In the genomic region with DNA sequence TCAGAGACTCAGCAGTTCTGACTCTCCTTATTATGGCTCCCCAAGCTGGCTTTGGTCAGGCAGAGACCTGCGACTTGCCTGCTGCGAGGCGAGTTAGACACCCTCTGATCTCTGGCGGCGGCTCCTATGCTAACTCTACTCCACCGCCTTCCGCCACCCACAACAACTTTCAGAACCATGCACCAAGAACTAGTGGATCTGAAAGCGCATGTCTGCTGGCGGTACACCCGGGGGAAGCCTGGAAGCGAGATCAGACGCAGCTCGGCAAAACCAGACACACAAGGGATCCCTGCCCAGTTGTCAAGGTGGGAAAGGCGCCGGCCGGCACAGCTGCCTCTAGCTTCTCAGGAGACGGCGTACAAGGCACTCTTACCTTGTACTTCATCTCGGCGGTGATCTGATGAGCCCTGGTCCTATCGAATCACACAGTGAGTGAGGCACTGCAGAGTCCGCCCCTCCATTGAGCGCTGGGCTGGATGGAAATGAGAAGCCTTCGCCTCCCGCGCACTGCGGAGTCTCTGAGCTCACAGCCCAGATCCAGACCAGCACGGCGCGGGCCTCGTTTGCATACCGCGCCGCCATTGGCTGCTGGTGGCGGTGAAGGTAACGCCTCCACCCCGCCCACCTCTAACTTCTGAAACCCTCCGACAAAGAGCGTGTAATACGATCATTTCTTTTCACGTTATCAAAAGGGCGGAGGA, we compare ENCODE assay signal across 8 mouse cellular contexts.
DNase-seq lines count a peak whose midpoint lies in the region; ATAC-seq and TF ChIP-seq lines count a peak whose summit lies in the region.

No protein-coding gene starts in this region.

- peak overlapping the region; percentile 82 for H3K4me2 ChIP-seq in embryonic facial prominence, embryonic 13.5 days
- peak overlapping the region; percentile 73 for H3K4me2 ChIP-seq in limb, embryonic 12.5 days
- peak overlapping the region; percentile 82 for H3K4me2 ChIP-seq in midbrain, embryonic 14.5 days (ENCODE audit: low read length)

- H3K27ac ChIP-seq in embryonic facial prominence, embryonic 13.5 days = peak overlapping the region; percentile 93
- H3K27ac ChIP-seq in heart, adult 2 months = peak overlapping the region; percentile 92
- H3K27ac ChIP-seq in kidney, adult 2 months (ENCODE audit: insufficient read depth, low read depth, low read length) = peak overlapping the region; percentile 94
- peak overlapping the region; percentile 91 for H3K27ac ChIP-seq in limb, embryonic 12.5 days
- H3K27ac ChIP-seq in midbrain, embryonic 14.5 days (replicated peaks; ENCODE audit: low read depth, low read length) = peak overlapping the region; percentile 87

- DNase-seq in 416B (ENCODE audit: low read depth) = peak; percentile 96
- DNase-seq in adrenal gland, postnatal 4 days (ENCODE audit: low spot score in 2 of 2) = peak; percentile 81 to 84
- peak; percentile 95 to 97 for DNase-seq in heart, adult 2 months
- DNase-seq in kidney, adult 2 months = peak; percentile 98
- peak; percentile 97 for DNase-seq in midbrain, embryonic 14.5 days
- peak; percentile 75 for DNase-seq in spleen, adult 12 weeks (ENCODE audit: low spot score)

- H3K36me3 ChIP-seq in embryonic facial prominence, embryonic 13.5 days = no peaks in the 10 kb centered on the region
- H3K36me3 ChIP-seq in heart, adult 2 months (ENCODE audit: control insufficient read depth, insufficient read depth, low read length) = peaks cover 18% of the 10 kb centered on the region
- no peaks in the 10 kb centered on the region; the same call in 1 of the 2 replicates for H3K36me3 ChIP-seq in kidney, adult 2 months (ENCODE audit: control insufficient read depth, insufficient read depth, low read length)
- no peaks in the 10 kb centered on the region for H3K36me3 ChIP-seq in limb, embryonic 12.5 days
- H3K36me3 ChIP-seq in midbrain, embryonic 14.5 days (ENCODE audit: control insufficient read depth, insufficient read depth, low read length) = no peaks in the 10 kb centered on the region

- H3K79me2 ChIP-seq in heart, adult 2 months (replicated peaks; ENCODE audit: control insufficient read depth, insufficient read depth, low read length) = peaks cover 3% of the 10 kb centered on the region; the same call in 1 of the 2 replicates

- no peaks in the 10 kb centered on the region for H3K9me3 ChIP-seq in embryonic facial prominence, embryonic 13.5 days
- no peaks in the 10 kb centered on the region for H3K9me3 ChIP-seq in limb, embryonic 12.5 days
- H3K9me3 ChIP-seq in midbrain, embryonic 14.5 days (ENCODE audit: control insufficient read depth, low read length) = no peaks in the 10 kb centered on the region

- under 1% methylated on average over 42 of the region's 42 CpGs for WGBS in embryonic facial prominence, embryonic 13.5 days
- WGBS in heart, adult 2 months = under 1% methylated on average over 42 of the region's 42 CpGs
- under 1% methylated on average over 42 of the region's 42 CpGs for WGBS in kidney, adult 2 months
- WGBS in limb, embryonic 12.5 days = under 1% methylated on average over 42 of the region's 42 CpGs
- WGBS in midbrain, embryonic 14.5 days = under 1% methylated on average over 42 of the region's 42 CpGs

- H3K27me3 ChIP-seq in embryonic facial prominence, embryonic 13.5 days = peaks cover 3% of the 10 kb centered on the region; the same call in 1 of the 2 replicates
- no peaks in the 10 kb centered on the region for H3K27me3 ChIP-seq in heart, adult 2 months (ENCODE audit: control insufficient read depth, insufficient read depth, low read length)
- H3K27me3 ChIP-seq in kidney, adult 2 months (replicated peaks; ENCODE audit: control insufficient read depth, insufficient read depth, low read length) = no peaks in the 10 kb centered on the region
- H3K27me3 ChIP-seq in limb, embryonic 12.5 days = peaks cover 5% of the 10 kb centered on the region
- H3K27me3 ChIP-seq in midbrain, embryonic 14.5 days (ENCODE audit: control insufficient read depth, insufficient read depth, low read length) = no peaks in the 10 kb centered on the region; the same call in 1 of the 2 replicates

- H3K4me3 ChIP-seq in embryonic facial prominence, embryonic 13.5 days = peak overlapping the region; percentile 56
- peak overlapping the region; percentile 72 for H3K4me3 ChIP-seq in heart, adult 2 months
- H3K4me3 ChIP-seq in kidney, adult 2 months (ENCODE audit: insufficient read depth, low read depth, low read length) = peak overlapping the region; percentile 93
- peak overlapping the region; percentile 58 for H3K4me3 ChIP-seq in limb, embryonic 12.5 days (replicated peaks)
- H3K4me3 ChIP-seq in midbrain, embryonic 14.5 days (replicated peaks; ENCODE audit: low read depth, low read length) = peak overlapping the region; percentile 61

- peak; percentile 95 for ATAC-seq in embryonic facial prominence, embryonic 13.5 days (ENCODE audit: insufficient number of reproducible peaks, insufficient read depth, low FRiP score, low TSS enrichment, low read depth)
- ATAC-seq in limb, embryonic 12.5 days (ENCODE audit: insufficient number of reproducible peaks, insufficient read depth, low FRiP score, low TSS enrichment, low read depth) = peak; percentile 98
- peak; percentile 97 for ATAC-seq in midbrain, embryonic 14.5 days (ENCODE audit: low FRiP score, low TSS enrichment)

- TF ChIP-seq POLR2A in heart, adult 2 months (IDR thresholded peaks at IDR 0.05; ENCODE audit: insufficient read depth, low read depth, low read length) = peak; percentile 100
- peak; percentile 100 for TF ChIP-seq POLR2A in kidney, adult 2 months (IDR thresholded peaks at IDR 0.05; ENCODE audit: low read depth, low read length)

- TF ChIP-seq CTCF in heart, adult 2 months (IDR thresholded peaks at IDR 0.05) = peak; percentile 22; the same call in 1 of the 2 replicates
- no peak for TF ChIP-seq CTCF in kidney, adult 2 months (conservative IDR thresholded peaks at IDR 0.05; ENCODE audit: insufficient read depth, insufficient read length, low read depth, low read length)

- intact Hi-C loops in heart, adult 2 months (cut with DNase I) = loop anchor here (1.0 to 5.0 kb wide), 6 partner anchors 24 to 214 kb away; partner anchors contain the start of gene Nedd9

- peak; percentile 87 for TF ChIP-seq EP300 in heart, adult 2 months (IDR thresholded peaks at IDR 0.05; ENCODE audit: insufficient read depth, low read depth, low read length)

- peaks cover 52% of the 10 kb centered on the region for H3K4me1 ChIP-seq in embryonic facial prominence, embryonic 13.5 days
- peaks cover 12% of the 10 kb centered on the region for H3K4me1 ChIP-seq in heart, adult 2 months (ENCODE audit: control insufficient read depth, insufficient read depth, low read length)
- peaks cover 26% of the 10 kb centered on the region for H3K4me1 ChIP-seq in kidney, adult 2 months (ENCODE audit: control insufficient read depth, insufficient read depth, low read length)
- peaks cover 48% of the 10 kb centered on the region for H3K4me1 ChIP-seq in limb, embryonic 12.5 days (replicated peaks)
- peaks cover 23% of the 10 kb centered on the region for H3K4me1 ChIP-seq in midbrain, embryonic 14.5 days (ENCODE audit: control insufficient read depth, insufficient read depth, low read length)

- peak overlapping the region; percentile 75 for H3K9ac ChIP-seq in embryonic facial prominence, embryonic 13.5 days
- H3K9ac ChIP-seq in heart, adult 2 months (ENCODE audit: low read depth, low read length) = peak overlapping the region; percentile 79
- H3K9ac ChIP-seq in limb, embryonic 12.5 days (replicated peaks) = peak overlapping the region; percentile 58
- peak overlapping the region; percentile 64 for H3K9ac ChIP-seq in midbrain, embryonic 14.5 days (replicated peaks; ENCODE audit: low read length)

Comparison
In these comparisons a context has a peak if more than half of its experiments do, and no peak if none do; other contexts are left out.
1. Peak in every context shown above with its lines: DNase-seq, ATAC-seq, H3K4me3 ChIP-seq and H3K27ac ChIP-seq.